Mouse (Mus musculus): Measurements from ENCODE around the gene Pcbp3. TPM values are rescaled to one million over a fixed set of nuclear protein-coding genes. Genes with fewer than 3 reads are reported as not detected.

Pcbp3 gene
- polyA plus RNA-seq, 1 experiment = 235 TPM

DNA sequence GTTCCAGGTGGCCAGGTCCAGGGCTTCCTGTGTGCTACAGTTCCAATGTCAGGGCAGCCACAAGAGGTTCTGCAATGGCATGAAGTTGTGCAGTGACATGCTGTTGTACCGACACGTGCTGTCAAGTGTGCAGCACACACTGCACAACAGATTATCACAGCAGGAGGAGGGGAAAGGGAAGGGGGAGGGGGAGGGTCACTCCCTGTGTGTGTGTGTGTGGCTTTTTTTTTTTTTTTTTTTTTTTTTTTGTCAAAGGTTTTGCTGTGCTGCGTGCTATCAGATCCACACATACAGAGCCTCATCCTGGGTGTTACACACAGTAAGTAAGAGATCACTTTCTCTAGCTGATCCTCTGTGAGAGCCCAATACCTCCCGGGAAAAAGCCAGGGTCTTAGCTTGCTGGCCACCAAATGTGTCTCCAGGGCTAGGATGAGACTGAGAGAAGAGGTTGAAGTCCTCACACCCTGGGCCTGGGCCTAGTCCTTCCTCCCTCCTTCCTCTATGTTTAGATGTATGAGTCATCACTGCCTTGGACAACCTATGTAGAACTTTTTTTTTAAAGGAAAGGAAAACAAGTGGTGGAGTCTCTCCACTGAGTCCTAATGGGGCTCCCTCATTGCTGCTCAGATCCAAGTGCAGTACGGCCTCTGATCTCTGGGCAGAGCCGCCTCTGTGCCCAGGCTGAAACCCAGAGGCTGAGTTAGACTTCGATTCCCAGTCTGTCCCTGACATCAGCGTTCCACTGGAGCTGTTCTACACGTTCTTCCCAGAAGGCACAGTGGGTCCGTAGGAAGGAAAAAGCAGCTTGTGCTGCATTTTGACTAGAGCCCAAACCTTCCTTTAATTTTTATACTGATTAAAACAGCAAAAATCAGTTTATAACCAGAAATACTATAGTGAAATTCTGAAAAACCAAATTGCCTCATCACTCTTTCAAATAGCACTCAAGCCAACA lies 153.0 kb downstream of the Pcbp3 start:
- Histone ChIP-seq H3K4me3 (ENCODE audit: control insufficient read depth, low read depth, low read length) (no peak overlapping the region), H3K27me3 (ENCODE audit: control insufficient read depth, insufficient read depth, low read length) (no peaks in the 10 kb centered on the region), H3K27ac (ENCODE audit: control insufficient read depth, insufficient read depth, low read depth, low read length) (no peak overlapping the region), H3K4me1 (ENCODE audit: control insufficient read depth, insufficient read depth, low read length) (peaks cover 2% of the 10 kb centered on the region; the same call in 1 of the 2 replicates), H3K36me3 (ENCODE audit: control insufficient read depth, insufficient read depth, low read length) (no peaks in the 10 kb centered on the region)
- TF ChIP-seq POLR2A (IDR thresholded peaks at IDR 0.05; ENCODE audit: control insufficient read depth, low read depth, low read length) = no peak
- TF ChIP-seq CTCF (IDR thresholded peaks at IDR 0.05; ENCODE audit: control insufficient read depth, insufficient read depth, insufficient replicate concordance, low read depth, low read length) = no peak

DNA sequence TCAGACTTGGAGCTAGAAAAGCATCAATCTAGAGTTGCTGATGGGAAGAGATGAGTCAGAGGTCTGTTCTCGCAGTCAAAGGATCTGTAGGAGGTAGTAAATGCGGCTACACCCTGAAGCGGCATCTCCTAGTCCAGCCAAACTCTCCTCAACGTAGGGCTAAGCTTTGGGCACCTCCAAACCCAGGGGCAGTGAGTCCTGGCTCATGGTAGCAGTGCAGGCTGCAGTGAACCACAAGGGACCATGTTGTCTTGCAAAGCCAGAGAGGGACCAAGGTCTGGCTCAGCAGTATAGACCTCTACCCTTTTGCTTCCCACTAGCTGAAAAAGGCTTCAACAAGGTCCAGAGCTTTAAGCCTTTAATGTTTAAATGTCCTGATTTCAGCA lies 159.2 kb downstream of the Pcbp3 start:
- Histone ChIP-seq H3K4me1 (ENCODE audit: control insufficient read depth, insufficient read depth, low read length) (no peaks in the 10 kb centered on the region; the same call in 1 of the 2 replicates), H3K27me3 (ENCODE audit: control insufficient read depth, insufficient read depth, low read length) (no peaks in the 10 kb centered on the region), H3K4me3 (ENCODE audit: control insufficient read depth, low read depth, low read length) (no peak overlapping the region), H3K27ac (ENCODE audit: control insufficient read depth, insufficient read depth, low read depth, low read length) (no peak overlapping the region), H3K36me3 (ENCODE audit: control insufficient read depth, insufficient read depth, low read length) (no peaks in the 10 kb centered on the region; the same call in 1 of the 2 replicates)
- TF ChIP-seq CTCF (IDR thresholded peaks at IDR 0.05; ENCODE audit: control insufficient read depth, insufficient read depth, insufficient replicate concordance, low read depth, low read length) (no peak), POLR2A (IDR thresholded peaks at IDR 0.05; ENCODE audit: control insufficient read depth, low read depth, low read length) (no peak)

DNA sequence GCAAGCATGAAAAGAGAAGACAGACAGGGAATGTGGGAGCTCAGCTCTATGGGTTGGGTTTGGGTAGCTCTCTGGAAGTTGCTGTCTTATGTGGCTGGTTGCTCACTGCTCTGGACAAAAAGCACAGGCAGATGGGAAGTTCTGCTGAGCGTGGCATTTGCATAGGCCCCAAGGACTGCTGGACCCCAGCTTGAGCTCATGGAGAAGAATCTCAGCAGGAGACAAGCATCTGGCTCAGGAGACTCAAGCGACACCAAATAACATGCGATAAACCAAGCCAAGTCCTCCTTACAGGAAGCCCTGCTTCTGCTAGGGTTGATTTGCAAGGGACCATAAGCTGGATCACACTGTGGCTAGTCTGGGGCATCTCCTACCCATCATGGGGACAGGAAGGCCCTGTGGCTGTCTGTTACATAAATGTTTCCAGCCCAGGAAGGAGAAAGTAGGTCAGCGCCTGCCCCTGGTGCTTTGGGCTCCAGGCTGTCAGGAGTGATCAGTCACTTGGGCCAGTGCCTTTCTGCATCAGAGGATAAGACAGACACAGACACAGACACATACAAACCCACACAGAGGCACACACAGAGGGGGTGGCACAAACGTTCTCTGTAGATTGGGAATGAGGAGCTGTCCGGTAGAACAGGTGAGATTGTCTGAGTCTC lies 159.7 kb downstream of the Pcbp3 start:
- no peak overlapping the region for H3K27ac ChIP-seq (ENCODE audit: control insufficient read depth, insufficient read depth, low read depth, low read length)
- H3K4me3 ChIP-seq (ENCODE audit: control insufficient read depth, low read depth, low read length) = no peak overlapping the region
- H3K27me3 ChIP-seq (ENCODE audit: control insufficient read depth, insufficient read depth, low read length) = no peaks in the 10 kb centered on the region
- H3K4me1 ChIP-seq (ENCODE audit: control insufficient read depth, insufficient read depth, low read length) = no peaks in the 10 kb centered on the region
- H3K36me3 ChIP-seq (ENCODE audit: control insufficient read depth, insufficient read depth, low read length) = no peaks in the 10 kb centered on the region; the same call in 1 of the 2 replicates
- no peak for TF ChIP-seq POLR2A (IDR thresholded peaks at IDR 0.05; ENCODE audit: control insufficient read depth, low read depth, low read length)
- no peak for TF ChIP-seq CTCF (IDR thresholded peaks at IDR 0.05; ENCODE audit: control insufficient read depth, insufficient read depth, insufficient replicate concordance, low read depth, low read length)

DNA sequence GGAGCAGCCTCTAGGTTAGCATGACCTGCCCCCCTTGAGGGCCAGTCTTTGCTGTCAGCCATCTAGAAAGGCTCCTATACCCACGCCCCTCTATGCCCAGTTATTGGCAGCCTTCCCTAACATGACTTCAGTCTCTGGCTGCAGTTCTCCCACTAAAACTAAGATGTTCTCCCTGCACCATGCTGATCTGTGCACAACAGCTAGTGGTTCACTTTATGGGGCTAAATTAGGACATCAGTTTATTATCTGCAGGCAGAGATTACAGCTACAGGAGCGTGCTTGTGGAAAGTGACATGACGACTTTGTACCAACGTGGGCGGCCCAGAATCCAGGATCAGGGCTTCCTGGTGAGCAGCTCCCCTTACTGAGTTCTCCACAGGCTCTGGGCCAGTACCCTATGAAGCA lies 160.4 kb downstream of the Pcbp3 start:
- no peak overlapping the region for H3K27ac ChIP-seq (ENCODE audit: control insufficient read depth, insufficient read depth, low read depth, low read length)
- no peak for TF ChIP-seq POLR2A (IDR thresholded peaks at IDR 0.05; ENCODE audit: control insufficient read depth, low read depth, low read length)
- TF ChIP-seq CTCF (IDR thresholded peaks at IDR 0.05; ENCODE audit: control insufficient read depth, insufficient read depth, insufficient replicate concordance, low read depth, low read length) = no peak
- no peak overlapping the region for H3K4me3 ChIP-seq (ENCODE audit: control insufficient read depth, low read depth, low read length)
- no peaks in the 10 kb centered on the region for H3K4me1 ChIP-seq (ENCODE audit: control insufficient read depth, insufficient read depth, low read length)
- H3K27me3 ChIP-seq (ENCODE audit: control insufficient read depth, insufficient read depth, low read length) = no peaks in the 10 kb centered on the region
- H3K36me3 ChIP-seq (ENCODE audit: control insufficient read depth, insufficient read depth, low read length) = no peaks in the 10 kb centered on the region; the same call in 1 of the 2 replicates

DNA sequence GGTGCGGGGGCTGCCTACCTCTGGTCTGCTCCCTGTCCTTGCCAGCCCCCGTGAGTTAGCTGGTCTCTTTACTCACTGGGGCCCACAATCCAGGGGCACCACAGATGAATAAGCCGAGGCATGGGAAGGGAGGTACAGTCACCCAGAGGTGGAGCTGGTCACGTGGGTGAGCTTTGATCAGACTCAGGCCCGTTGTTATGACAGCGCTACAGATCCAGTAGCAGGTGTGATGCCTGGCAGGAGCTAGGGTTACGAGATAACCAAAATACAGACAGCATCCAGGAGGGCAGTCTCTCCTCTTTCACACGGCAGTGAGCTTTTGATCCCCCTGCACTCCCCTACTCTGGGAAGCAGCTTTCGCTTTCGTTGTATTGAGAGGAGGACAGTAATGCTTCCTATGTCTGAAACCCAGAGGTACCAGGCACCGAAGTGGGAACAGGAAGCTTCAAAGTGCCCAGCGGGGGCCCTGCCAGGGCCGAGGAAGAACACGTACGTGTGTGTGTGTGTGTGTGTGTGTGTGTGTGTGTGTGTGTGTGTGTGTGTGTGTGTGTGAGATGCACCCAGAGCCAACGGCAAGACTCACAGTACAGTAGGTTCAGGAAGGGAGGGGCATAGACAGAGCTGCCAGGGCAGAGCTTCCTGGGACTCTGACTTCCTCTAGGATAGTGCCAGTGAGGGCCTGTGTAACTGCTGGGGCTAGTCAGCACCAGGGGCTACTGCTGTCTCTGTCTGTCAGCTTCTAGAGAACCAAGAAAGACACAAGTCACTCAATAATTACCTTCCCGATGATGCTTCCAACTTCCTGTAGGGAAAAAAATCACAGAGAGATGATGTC lies 162.7 kb downstream of the Pcbp3 start:
- H3K4me3 ChIP-seq (ENCODE audit: control insufficient read depth, low read depth, low read length) = no peak overlapping the region
- H3K27ac ChIP-seq (ENCODE audit: control insufficient read depth, insufficient read depth, low read depth, low read length) = no peak overlapping the region
- TF ChIP-seq CTCF (IDR thresholded peaks at IDR 0.05; ENCODE audit: control insufficient read depth, insufficient read depth, insufficient replicate concordance, low read depth, low read length) (no peak), POLR2A (IDR thresholded peaks at IDR 0.05; ENCODE audit: control insufficient read depth, low read depth, low read length) (no peak)

DNA sequence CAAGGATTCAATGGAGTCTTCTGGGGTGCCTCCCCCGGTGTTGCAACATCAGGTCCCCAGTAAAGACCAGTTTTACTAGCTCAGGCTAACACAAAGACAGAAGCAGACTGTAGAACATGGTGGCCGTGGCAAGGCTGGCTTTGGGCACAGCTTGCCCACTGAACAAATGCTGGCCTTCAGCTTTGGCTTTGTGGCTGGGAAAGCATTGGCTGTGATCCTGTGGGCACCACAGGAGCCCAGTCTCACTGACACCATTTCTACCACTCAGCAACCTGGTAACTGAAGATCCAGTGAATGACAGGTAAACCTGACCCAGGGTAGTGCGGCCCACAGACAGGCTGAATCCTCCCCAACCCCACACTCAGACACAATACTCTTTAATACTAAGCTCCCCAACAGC lies 167.6 kb downstream of the Pcbp3 start:
- Histone ChIP-seq H3K36me3 (ENCODE audit: control insufficient read depth, insufficient read depth, low read length) (peaks cover 1% of the 10 kb centered on the region), H3K27ac (ENCODE audit: control insufficient read depth, insufficient read depth, low read depth, low read length) (no peak overlapping the region), H3K4me1 (ENCODE audit: control insufficient read depth, insufficient read depth, low read length) (no peaks in the 10 kb centered on the region), H3K27me3 (ENCODE audit: control insufficient read depth, insufficient read depth, low read length) (no peaks in the 10 kb centered on the region), H3K4me3 (ENCODE audit: control insufficient read depth, low read depth, low read length) (no peak overlapping the region)
- no peak for TF ChIP-seq CTCF (IDR thresholded peaks at IDR 0.05; ENCODE audit: control insufficient read depth, insufficient read depth, insufficient replicate concordance, low read depth, low read length)
- TF ChIP-seq POLR2A (IDR thresholded peaks at IDR 0.05; ENCODE audit: control insufficient read depth, low read depth, low read length) = no peak

More for the DNA sequence above, 162.7 kb downstream of the Pcbp3 start:
- Histone ChIP-seq H3K36me3 (ENCODE audit: control insufficient read depth, insufficient read depth, low read length) (no peaks in the 10 kb centered on the region; the same call in 1 of the 2 replicates), H3K4me1 (ENCODE audit: control insufficient read depth, insufficient read depth, low read length) (no peaks in the 10 kb centered on the region), H3K27me3 (ENCODE audit: control insufficient read depth, insufficient read depth, low read length) (no peaks in the 10 kb centered on the region)
